Mouse (Mus musculus) stomach, postnatal 0 days (tissue): ENCODE data around the gene Tprg.

Source experiments
- CTCF ChIP-seq: IDR thresholded peaks from 2 replicates; pipeline ENCODE4 v1.5.1; 2016; ENCODE audit warnings: antibody characterized with exemption, low read depth, mild to moderate bottlenecking, moderate library complexity
- EP300 ChIP-seq: optimal IDR thresholded peaks from 2 replicates; pipeline ENCODE3; 2016; ENCODE audit warnings: antibody characterized with exemption

- no peak for TF ChIP-seq CTCF
- no peak for TF ChIP-seq EP300
Measured at GRCm38 (mm10) chr16:25424915-25425314, 138.3 kb downstream of the Tprg start.
